Mouse (Mus musculus) stomach, postnatal 0 days (tissue): ENCODE results near the gene Dip2b. TPM values are rescaled to one million over a fixed set of nuclear protein-coding genes. Genes with fewer than 3 reads are reported as not detected.

Experiments used
- ATAC-seq: fragments of 200-750 bp; cut with Nextera tagmentation; 2 replicates; pipeline ENCODE4 v1.8.0; 2017; ENCODE audit not compliant: low FRiP score, low TSS enrichment
- DNase-seq: peaks from one replicate; pipeline ENCODE4 v3.0.0-alpha.2; 2016; ENCODE audit warnings: low spot score
- H3K27ac ChIP-seq: fragments of 300-500 bp; sonication (generic); replicated peaks from 2 replicates; pipeline ENCODE4 v1.5.1; 2014; ENCODE audit warnings: mild to moderate bottlenecking, control low read depth
- H3K27me3 ChIP-seq: fragments of 300-500 bp; sonication (generic); 2 replicates; pipeline ENCODE4 v1.6.1; 2014; ENCODE audit warnings: low read length; ENCODE audit not compliant: control insufficient read depth, insufficient read depth
- H3K36me3 ChIP-seq: fragments of 300-500 bp; sonication (generic); 2 replicates; pipeline ENCODE4 v1.6.1; 2014; ENCODE audit warnings: low read length, mixed read lengths; ENCODE audit not compliant: control insufficient read depth, insufficient read depth
- H3K4me1 ChIP-seq: fragments of 300-500 bp; sonication (generic); replicated peaks from 2 replicates; pipeline ENCODE4 v1.6.1; 2014; ENCODE audit warnings: antibody characterized with exemption; ENCODE audit not compliant: control insufficient read depth, insufficient read depth
- H3K4me2 ChIP-seq: fragments of 300-500 bp; sonication (generic); replicated peaks from 2 replicates; pipeline ENCODE4 v1.6.1; 2014; ENCODE audit warnings: low read depth, mild to moderate bottlenecking, control low read depth, moderate library complexity
- H3K4me3 ChIP-seq: fragments of 300-500 bp; sonication (generic); 2 replicates; pipeline ENCODE4 v1.5.1; 2014; ENCODE audit warnings: low read depth, low read length, control low read depth
- H3K9ac ChIP-seq: fragments of 300-500 bp; sonication (generic); 2 replicates; pipeline ENCODE4 v1.6.1; 2014; ENCODE audit warnings: mild to moderate bottlenecking, low read length, control low read depth, mixed read lengths
- H3K9me3 ChIP-seq: fragments of 300-500 bp; sonication (generic); 2 replicates; pipeline ENCODE4 v1.6.1; 2016; ENCODE audit warnings: low read length; ENCODE audit not compliant: control insufficient read depth
- CTCF ChIP-seq: IDR thresholded peaks from 2 replicates; pipeline ENCODE4 v1.5.1; 2016; ENCODE audit warnings: antibody characterized with exemption, low read depth, mild to moderate bottlenecking, moderate library complexity
- EP300 ChIP-seq: optimal IDR thresholded peaks from 2 replicates; pipeline ENCODE3; 2016; ENCODE audit warnings: antibody characterized with exemption
- WGBS: fragments of 180-500 bp; shearing (Covaris S2); extraction: QIAGEN DNeasy Blood & Tissue Kit; methylation state at CpG from one replicate; pipeline ENCODE4 v1.1.7; 2014; 5-methylcytosine and 5-hydroxymethylcytosine counted together
- polyA plus RNA-seq: library from polyadenylated mRNA; unstranded; fragments of >200 nt; fragmentation: Nextera tagmentation; extraction: Ambion mirVana; gene quantifications from 2 replicates; pipeline ENCODE4 v1.2.1, GENCODE M21; 2015

Gene Dip2b
- polyA plus RNA-seq, 1 experiment from 2014 or later, result 5.2 TPM

GRCm38 (mm10) chr15:100177575-100177974 is 139.1 kb downstream of the Dip2b start:
- H3K36me3 ChIP-seq, result peaks cover 21% of the 10 kb centered on the region

DNA sequence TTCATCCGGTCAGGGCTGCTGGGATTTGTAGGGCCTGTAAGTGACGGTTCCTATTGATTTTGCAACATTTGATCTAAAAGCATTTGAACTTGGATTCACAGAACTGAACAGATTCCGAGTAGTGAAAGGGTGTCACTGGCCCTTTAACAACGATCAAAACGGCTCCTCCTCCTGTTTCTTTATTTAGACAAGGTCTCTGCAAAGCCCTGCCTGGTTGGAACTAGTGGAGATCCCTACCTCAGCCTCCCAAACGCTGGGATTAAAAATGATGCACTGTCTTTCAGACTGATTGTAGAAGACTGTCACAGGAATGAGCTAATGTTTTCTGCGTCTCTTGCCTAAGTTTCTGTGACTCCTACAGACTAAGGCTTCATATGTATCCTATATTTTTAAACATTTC is 140.0 kb downstream of the Dip2b start:
- no peak for ATAC-seq
- no peak for DNase-seq
- Histone ChIP-seq H3K4me2 (no peak overlapping the region), H3K4me1 (no peaks in the 10 kb centered on the region), H3K4me3 (no peak overlapping the region), H3K9ac (no peak overlapping the region), H3K9me3 (no peaks in the 10 kb centered on the region), H3K27ac (no peak overlapping the region), H3K36me3 (peaks cover 21% of the 10 kb centered on the region), H3K27me3 (no peaks in the 10 kb centered on the region)
- 41% methylated on average over 7 of the region's 7 CpGs for WGBS
- TF ChIP-seq CTCF (no peak), EP300 (no peak)

More at GRCm38 (mm10) chr15:100177575-100177974, 139.1 kb downstream of the Dip2b start:
- ATAC-seq, result no peak
- H3K27ac ChIP-seq, result no peak overlapping the region
- no peak for DNase-seq
- no peak overlapping the region for H3K4me2 ChIP-seq
- TF ChIP-seq EP300, result no peak
- no peak for TF ChIP-seq CTCF
- no peak overlapping the region for H3K4me3 ChIP-seq
- no peak overlapping the region for H3K9ac ChIP-seq
- 84% methylated on average over 9 of the region's 9 CpGs for WGBS
- H3K9me3 ChIP-seq, result no peaks in the 10 kb centered on the region
- H3K4me1 ChIP-seq, result no peaks in the 10 kb centered on the region
- H3K27me3 ChIP-seq, result no peaks in the 10 kb centered on the region

- ATAC-seq, result no peak
- no peaks in the 10 kb centered on the region for H3K27me3 ChIP-seq
- WGBS, result 92% methylated on average over 6 of the region's 6 CpGs
Measured at GRCm38 (mm10) chr15:100179685-100180084, 141.2 kb downstream of the Dip2b start.

DNA sequence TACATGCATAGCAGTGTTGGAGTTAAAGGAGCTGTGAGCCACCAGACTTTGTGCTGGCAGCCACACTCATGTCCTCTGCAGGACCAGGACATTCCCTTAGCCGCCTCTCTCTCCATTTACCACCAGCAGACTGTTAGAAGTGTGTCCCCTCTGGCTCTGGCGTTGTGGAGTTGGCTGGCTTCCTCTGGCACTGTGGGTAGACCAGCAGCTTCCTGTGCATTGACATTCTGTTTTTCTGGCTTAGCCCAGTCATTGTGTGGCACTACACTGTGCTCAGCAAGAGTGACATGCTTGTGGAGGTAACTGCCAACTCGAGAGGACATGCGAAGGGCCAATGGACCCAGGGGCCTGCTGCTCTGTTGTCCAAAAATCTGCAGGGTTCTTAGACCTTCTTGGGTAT is 141.8 kb downstream of the Dip2b start:
- no peaks in the 10 kb centered on the region for H3K4me1 ChIP-seq
- WGBS, result 92% methylated on average over 4 of the region's 4 CpGs
- no peak overlapping the region for H3K9ac ChIP-seq
- no peak for ATAC-seq
- no peak overlapping the region for H3K27ac ChIP-seq
- no peaks in the 10 kb centered on the region for H3K9me3 ChIP-seq
- no peak for DNase-seq
- no peak overlapping the region for H3K4me2 ChIP-seq
- TF ChIP-seq EP300 (no peak), CTCF (no peak)
- no peak overlapping the region for H3K4me3 ChIP-seq
- no peaks in the 10 kb centered on the region for H3K27me3 ChIP-seq
- H3K36me3 ChIP-seq, result peaks cover 14% of the 10 kb centered on the region

More at GRCm38 (mm10) chr15:100179685-100180084, 141.2 kb downstream of the Dip2b start:
- Histone ChIP-seq H3K4me1 (no peaks in the 10 kb centered on the region), H3K4me2 (no peak overlapping the region), H3K4me3 (no peak overlapping the region), H3K9ac (no peak overlapping the region), H3K27ac (no peak overlapping the region), H3K9me3 (no peaks in the 10 kb centered on the region), H3K36me3 (peaks cover 16% of the 10 kb centered on the region)
- no peak for DNase-seq
- TF ChIP-seq CTCF, result no peak
- no peak for TF ChIP-seq EP300

DNA sequence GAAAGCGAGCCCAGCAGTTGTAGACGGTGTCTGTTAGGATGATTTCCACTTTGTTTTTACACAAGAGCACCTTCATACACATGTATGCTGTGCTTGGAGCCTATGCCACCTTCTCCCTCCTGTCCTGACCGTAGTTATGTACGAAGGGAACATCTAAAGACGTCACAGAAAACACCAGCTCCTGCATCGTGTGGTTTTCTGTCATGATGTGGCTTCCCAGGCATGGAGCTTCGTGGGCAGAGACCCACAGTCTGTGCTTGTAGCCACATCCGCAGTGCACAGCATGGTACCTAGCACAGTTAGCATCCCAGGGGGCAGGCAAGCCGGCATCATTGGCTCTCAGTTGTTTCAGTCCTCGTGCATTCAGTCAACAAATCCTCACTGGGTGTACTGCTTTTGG is 143.4 kb downstream of the Dip2b start:
- no peaks in the 10 kb centered on the region for H3K4me1 ChIP-seq
- WGBS, result 85% methylated on average over 10 of the region's 10 CpGs
- TF ChIP-seq CTCF (no peak), EP300 (no peak)
- no peaks in the 10 kb centered on the region for H3K9me3 ChIP-seq
- ATAC-seq, result no peak
- no peak overlapping the region for H3K9ac ChIP-seq
- no peak for DNase-seq
- peaks cover 15% of the 10 kb centered on the region; the same call in 1 of the 2 replicates for H3K36me3 ChIP-seq
- no peak overlapping the region for H3K4me2 ChIP-seq
- no peak overlapping the region for H3K27ac ChIP-seq
- H3K27me3 ChIP-seq, result no peaks in the 10 kb centered on the region
- no peak overlapping the region for H3K4me3 ChIP-seq

DNA sequence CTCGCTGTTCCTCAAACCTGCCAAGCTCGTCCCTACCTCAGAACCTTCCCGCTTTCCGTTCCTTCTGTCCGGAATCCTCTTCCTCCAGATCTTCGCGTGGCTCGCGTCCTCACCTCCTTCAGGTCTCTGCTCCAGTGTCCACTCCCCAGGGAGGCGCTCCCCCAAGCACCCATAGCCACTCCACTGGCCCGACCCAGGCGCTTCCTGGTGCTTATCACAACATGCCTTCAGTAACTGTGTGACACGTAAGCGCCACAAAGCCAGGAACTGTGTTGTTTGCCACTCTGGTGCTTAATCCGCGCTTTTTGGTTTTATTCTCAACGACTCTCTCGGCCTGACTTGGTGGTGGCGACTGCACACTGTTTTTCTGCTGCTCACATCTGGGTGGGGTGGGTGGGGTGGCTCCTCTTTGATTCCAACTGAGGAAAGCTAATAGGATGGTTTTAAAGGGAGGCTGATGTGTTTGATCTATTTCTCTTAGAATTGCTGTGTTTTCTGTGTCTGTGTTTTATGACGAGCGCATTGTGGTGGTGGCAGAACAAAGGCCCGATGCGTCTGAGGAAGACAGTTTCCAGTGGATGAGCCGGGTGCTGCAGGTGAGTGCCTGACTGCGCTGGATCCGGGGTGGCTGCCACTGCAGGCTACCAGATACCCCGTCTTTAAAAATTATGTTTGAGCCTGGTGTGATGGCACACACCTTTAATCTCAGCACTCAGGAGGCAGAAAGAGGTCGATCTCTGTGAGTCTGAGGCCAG is 144.2 kb downstream of the Dip2b start:
- Histone ChIP-seq H3K9ac (no peak overlapping the region), H3K4me1 (no peaks in the 10 kb centered on the region), H3K4me2 (no peak overlapping the region), H3K27me3 (no peaks in the 10 kb centered on the region), H3K36me3 (peaks cover 15% of the 10 kb centered on the region; the same call in 1 of the 2 replicates), H3K9me3 (no peaks in the 10 kb centered on the region), H3K4me3 (no peak overlapping the region), H3K27ac (peak overlapping the region; percentile 70; the same call in 1 of the 2 replicates)
- ATAC-seq (peak; percentile 59; the same call in 1 of the 2 replicates), DNase-seq (peak; percentile 62)
- TF ChIP-seq CTCF (no peak), EP300 (no peak)
- WGBS, result 84% methylated on average over 28 of the region's 28 CpGs
